Mouse (Mus musculus) myocyte (in vitro differentiated cells): Measurements from ENCODE around the gene Tceanc2.
A peak's percentile ranks its signal among the peaks of the same experiment; 100 is the strongest.

ENCODE experiments used
- CEBPB ChIP-seq: IDR thresholded peaks from 2 replicates; pipeline ENCODE4 v1.6.1; 2011; ENCODE audit warnings: mild to moderate bottlenecking, moderate library complexity; ENCODE audit not compliant: poor library complexity, insufficient read depth, severe bottlenecking
- E2F4 ChIP-seq: IDR thresholded peaks from one replicate; pipeline ENCODE4 v1.6.1; 2011; ENCODE audit warnings: mild to moderate bottlenecking, control low read depth, moderate library complexity; ENCODE audit not compliant: insufficient read depth
- MAX ChIP-seq: IDR thresholded peaks from one replicate; pipeline ENCODE4 v1.6.1; 2011; ENCODE audit warnings: low read depth, mild to moderate bottlenecking, control low read depth
- MYOD1 ChIP-seq, 3 experiments: IDR thresholded peaks; one replicate each; pipeline ENCODE4 v1.6.1; 2011; ENCODE audit warnings: control low read depth in 2 of 3, low read depth in 2 of 3, mild to moderate bottlenecking in 2 of 3, moderate library complexity in 1 of 3; ENCODE audit not compliant: insufficient read length in 2 of 3, control insufficient read depth in 1 of 3
- MYOG ChIP-seq, 3 experiments: IDR thresholded peaks; one replicate each; pipeline ENCODE4 v1.6.1; 2011; ENCODE audit warnings: control low read depth in 2 of 3, low read depth in 2 of 3, mild to moderate bottlenecking in 2 of 3; ENCODE audit not compliant: insufficient read length in 2 of 3, control insufficient read depth in 1 of 3, insufficient read depth in 1 of 3
- POLR2A ChIP-seq: IDR thresholded peaks from one replicate; pipeline ENCODE4 v1.6.1; 2011; ENCODE audit warnings: low read depth, mild to moderate bottlenecking, control low read depth, moderate library complexity; ENCODE audit not compliant: insufficient read length
- POLR2AphosphoS2 ChIP-seq: IDR thresholded peaks from one replicate; pipeline ENCODE4 v1.6.1; 2011; ENCODE audit warnings: low read depth, control low read depth; ENCODE audit not compliant: insufficient read length
- REST ChIP-seq: IDR thresholded peaks from one replicate; pipeline ENCODE4 v1.6.1; 2011; ENCODE audit warnings: mild to moderate bottlenecking, control low read depth, moderate library complexity; ENCODE audit not compliant: insufficient read depth, insufficient read length
- TCF12 ChIP-seq: IDR thresholded peaks from one replicate; pipeline ENCODE4 v1.6.1; 2011; ENCODE audit warnings: mild to moderate bottlenecking, control low read depth; ENCODE audit not compliant: poor library complexity, insufficient read depth, severe bottlenecking
- USF1 ChIP-seq: IDR thresholded peaks from one replicate; pipeline ENCODE4 v1.6.1; 2011; ENCODE audit warnings: low read depth, mild to moderate bottlenecking, control low read depth, moderate library complexity

- TF ChIP-seq TCF12 (no peak), POLR2A (no peak), MAX (no peak), POLR2AphosphoS2 (no peak), REST (no peak), USF1 (no peak), MYOD1 (IDR thresholded peaks at IDR 0.05; ENCODE audit: control insufficient read depth in 1 of 3, insufficient read length in 2 of 3, low read depth in 2 of 3) (peak in 1 of 3 experiments; percentile 25), CEBPB (no peak), E2F4 (no peak), MYOG (IDR thresholded peaks at IDR 0.05; ENCODE audit: control insufficient read depth in 1 of 3, insufficient read depth in 1 of 3, insufficient read length in 2 of 3, low read depth in 2 of 3) (no peak)
These were observed 27.9 kb downstream of the Tceanc2 start for GRCm38 (mm10) chr4:107150991-107151390.
